Mouse (Mus musculus): ENCODE measurements at regions not wholly inside any gene's neighbourhood (a gene's known extent, or its start where the extent isn't known, plus 50 kb on each side); places are given as distances from the start of the nearest gene placed in this dataset.
"Not testable (repeated sequence)": the region's sequence is repeated elsewhere in the genome, so short reads cannot be mapped to it uniquely, and the experiment has no call there.

GRCm38 (mm10) chr13:31050160-31050788 is 76.3 kb downstream of the Gm5447 start:
- in situ Hi-C loops (cut with MboI, MseI), result no loop called here

GRCm38 (mm10) chr13:31051586-31051985 is 77.6 kb downstream of the Gm5447 start:
- in situ Hi-C loops (cut with MboI, MseI), result not testable (repeated sequence)

- in situ Hi-C loops (cut with MboI, MseI), result no loop called here
These were observed 80.4 kb downstream of the Gm5447 start for GRCm38 (mm10) chr13:31054356-31054755.

GRCm38 (mm10) chr13:31055376-31056083 is 81.5 kb downstream of the Gm5447 start:
- in situ Hi-C loops (cut with MboI, MseI), result no loop called here

GRCm38 (mm10) chr13:31056154-31056871 is 82.3 kb downstream of the Gm5447 start:
- in situ Hi-C loops (cut with MboI, MseI), result no loop called here

- in situ Hi-C loops (cut with MboI, MseI), result no loop called here
These were observed 87.0 kb downstream of the Gm5447 start for GRCm38 (mm10) chr13:31060916-31061431.

GRCm38 (mm10) chr13:31068343-31068742 is 94.3 kb downstream of the Gm5447 start:
- in situ Hi-C loops (cut with MboI, MseI), result no loop called here

GRCm38 (mm10) chr13:31076541-31076940 is 102.5 kb downstream of the Gm5447 start:
- in situ Hi-C loops (cut with MboI, MseI), result loop anchor here (10.0 kb wide), 1 partner anchor 192 kb away; no protein-coding TSS in a partner anchor

GRCm38 (mm10) chr13:31078751-31079150 is 104.7 kb downstream of the Gm5447 start:
- in situ Hi-C loops (cut with MboI, MseI), result loop anchor here (10.0 kb wide), 1 partner anchor 194 kb away; no protein-coding TSS in a partner anchor

GRCm38 (mm10) chr13:31080215-31080614 is 106.2 kb downstream of the Gm5447 start:
- in situ Hi-C loops (cut with MboI, MseI), result loop anchor here (5.0 kb wide), 1 partner anchor 547 kb away; the partner anchor contains the start of gene Foxf2

GRCm38 (mm10) chr13:31082448-31083140 is 108.6 kb downstream of the Gm5447 start:
- in situ Hi-C loops (cut with MboI, MseI), result loop anchor here (5.0 kb wide), 1 partner anchor 545 kb away; the partner anchor contains the start of gene Foxf2

GRCm38 (mm10) chr13:31101051-31101450 is 127.0 kb downstream of the Gm5447 start:
- in situ Hi-C loops (cut with MboI, MseI), result no loop called here

- in situ Hi-C loops (cut with MboI, MseI), result no loop called here
These were observed 133.4 kb downstream of the Gm5447 start for GRCm38 (mm10) chr13:31107434-31107833.

GRCm38 (mm10) chr13:31109231-31109630 is 135.2 kb downstream of the Gm5447 start:
- in situ Hi-C loops (cut with MboI, MseI), result no loop called here

GRCm38 (mm10) chr13:31122689-31123088 is 148.7 kb downstream of the Gm5447 start:
- in situ Hi-C loops (cut with MboI, MseI), result no loop called here

- in situ Hi-C loops (cut with MboI, MseI), result no loop called here
These were observed 150.7 kb downstream of the Gm5447 start for GRCm38 (mm10) chr13:31124547-31125216.

- in situ Hi-C loops (cut with MboI, MseI), result loop anchor here (10.0 kb wide), 1 partner anchor 1348 kb away; no protein-coding TSS in a partner anchor
These were observed 158.5 kb downstream of the Gm5447 start for GRCm38 (mm10) chr13:31132501-31132900.

- in situ Hi-C loops (cut with MboI, MseI), result loop anchor here (10.0 kb wide), 1 partner anchor 1355 kb away; no protein-coding TSS in a partner anchor
These were observed 165.7 kb downstream of the Gm5447 start for GRCm38 (mm10) chr13:31139686-31140085.

GRCm38 (mm10) chr13:31147323-31147722 is 173.3 kb downstream of the Gm5447 start:
- in situ Hi-C loops (cut with MboI, MseI), result no loop called here

- in situ Hi-C loops (cut with MboI, MseI), result no loop called here
These were observed 180.1 kb downstream of the Gm5447 start for GRCm38 (mm10) chr13:31154066-31154465.

All from T-helper 1 cell (primary cell).